ENCODE assay signal across 27 mouse cellular contexts in the genomic region with DNA sequence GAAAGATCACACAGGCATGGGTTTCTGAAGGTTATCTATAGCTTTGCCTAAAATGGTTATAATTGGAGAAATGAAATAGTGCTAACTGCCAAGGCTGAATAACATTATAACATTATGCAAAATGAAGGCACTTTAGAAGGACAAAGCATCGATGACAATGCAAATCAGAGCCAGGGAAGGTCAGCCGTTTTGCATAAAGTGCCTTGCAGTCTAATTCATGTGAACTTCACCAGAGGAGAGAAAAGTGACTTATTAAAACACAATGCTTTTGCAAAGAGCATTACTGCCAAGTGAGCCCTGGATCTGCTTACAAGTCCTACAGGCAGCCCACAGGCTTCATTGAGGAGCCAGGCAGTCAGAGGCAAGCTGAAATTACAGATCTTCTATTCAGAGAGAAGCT.
"Had no signal": no experiment of that assay in that cellular context is flagged by ENCODE, and none has a peak within 500 bp of the region (broad histone marks: within the 10 kb centered on the region; RNA-seq: fewer than 3 reads in every experiment).

No protein-coding gene starts in this region.

- ATAC-seq: hindbrain, postnatal 0 days; intestine, embryonic 16.5 days; liver, embryonic 12.5 days had no signal

- H3K27me3 ChIP-seq: heart, embryonic 13.5 days; heart, embryonic 15.5 days; hindbrain, embryonic 12.5 days; hindbrain, embryonic 15.5 days; kidney, embryonic 15.5 days; limb, embryonic 13.5 days; limb, embryonic 15.5 days; liver, embryonic 12.5 days had no signal

- DNase-seq: gastrocnemius, adult 2 months; gastrocnemius, postnatal 10 days; gastrocnemius, postnatal 25 days; heart, adult 18-20 months; heart, postnatal 14 days; heart, postnatal 36 days; kidney, adult 11 months; kidney, adult 2 months; kidney, adult 9 months; kidney, postnatal 14 days; kidney, postnatal 36 days; layer of hippocampus, adult 9-11 months; layer of hippocampus, postnatal 36 days; left cerebral cortex, postnatal 4 days had no signal

- H3K27ac ChIP-seq: gastrocnemius, adult 2 months; heart, embryonic 13.5 days; heart, embryonic 15.5 days; hindbrain, embryonic 12.5 days; hindbrain, embryonic 15.5 days; hindbrain, postnatal 0 days; kidney, embryonic 15.5 days; kidney, postnatal 0 days; limb, embryonic 13.5 days; limb, embryonic 15.5 days; liver, embryonic 12.5 days; liver, embryonic 14.5 days had no signal

- H3K4me3 ChIP-seq: gastrocnemius, adult 2 months; heart, embryonic 13.5 days; heart, embryonic 15.5 days; hindbrain, embryonic 12.5 days; hindbrain, embryonic 15.5 days; kidney, embryonic 15.5 days; limb, embryonic 13.5 days; limb, embryonic 15.5 days; liver, embryonic 12.5 days had no signal

- H3K9me3 ChIP-seq: heart, embryonic 13.5 days; heart, embryonic 15.5 days; hindbrain, embryonic 12.5 days; hindbrain, embryonic 15.5 days; kidney, embryonic 15.5 days; limb, embryonic 13.5 days; limb, embryonic 15.5 days; liver, embryonic 12.5 days had no signal

- H3K9ac ChIP-seq: heart, embryonic 13.5 days; heart, embryonic 15.5 days; hindbrain, embryonic 12.5 days; hindbrain, embryonic 15.5 days; kidney, embryonic 15.5 days; limb, embryonic 13.5 days; limb, embryonic 15.5 days; liver, embryonic 12.5 days; liver, embryonic 14.5 days had no signal

- H3K36me3 ChIP-seq: heart, embryonic 13.5 days; heart, embryonic 15.5 days; hindbrain, embryonic 12.5 days; hindbrain, embryonic 15.5 days; kidney, embryonic 15.5 days; limb, embryonic 13.5 days; limb, embryonic 15.5 days; liver, embryonic 12.5 days had no signal

- H3K4me1 ChIP-seq: hindbrain, embryonic 12.5 days; hindbrain, embryonic 15.5 days; kidney, embryonic 15.5 days; limb, embryonic 13.5 days; liver, embryonic 12.5 days had no signal

- H3K4me2 ChIP-seq: heart, embryonic 11.5 days; heart, embryonic 13.5 days; heart, embryonic 15.5 days; hindbrain, embryonic 12.5 days; hindbrain, embryonic 15.5 days; kidney, embryonic 15.5 days; limb, embryonic 13.5 days; limb, embryonic 15.5 days; liver, embryonic 12.5 days had no signal
